Mouse (Mus musculus) B cell, adult 2 months (primary cell): ENCODE data around the gene Vmn2r109.
"Not testable (repeated sequence)": the region's sequence is repeated elsewhere in the genome, so short reads cannot be mapped to it uniquely, and the experiment has no call there.

Source experiments
- DNase-seq, 2 experiments: peaks; one replicate each; pipeline ENCODE4 v3.0.0; 2022

Gene Vmn2r109

GRCm38 (mm10) chr17:20564656-20565055, at the start of gene Vmn2r109:
TSS of gene Vmn2r109 (minus strand) at chr17:20564756.
- no peak for DNase-seq

GRCm38 (mm10) chr17:20596323-20596722, 31.8 kb upstream of the Vmn2r109 start, which contains the start of gene Vmn2r110:
TSS of gene Vmn2r110 (minus strand) at chr17:20596423.
- DNase-seq = no peak

GRCm38 (mm10) chr17:20508247-20508646, 56.3 kb downstream of the Vmn2r109 start:
- not testable (repeated sequence) for DNase-seq

- no peak for DNase-seq
Observed at GRCm38 (mm10) chr17:20497858-20498257, 66.7 kb downstream of the Vmn2r109 start, which contains the start of gene Vmn1r225. TSS of gene Vmn1r225 (plus strand) at chr17:20498158.
